Mouse (Mus musculus) intestine, embryonic 14.5 days (tissue): ENCODE measurements around the gene Adarb1. TPM values are rescaled to one million over a fixed set of nuclear protein-coding genes. Genes with fewer than 3 reads are reported as not detected.

Experiments
- ATAC-seq: fragments of 200-750 bp; cut with Nextera tagmentation; replicated peaks from 2 replicates; pipeline ENCODE4 v1.8.0; 2017; ENCODE audit warnings: low read depth, moderate number of reproducible peaks, moderate TSS enrichment, moderate library complexity; ENCODE audit not compliant: low FRiP score, low TSS enrichment
- DNase-seq: peaks from one replicate; pipeline ENCODE4 v3.0.0-alpha.2; 2018; ENCODE audit warnings: low spot score
- H3K27ac ChIP-seq: fragments of 300-500 bp; sonication (generic); 2 replicates; pipeline ENCODE4 v1.5.1; 2014; ENCODE audit warnings: low read depth, mild to moderate bottlenecking, control low read depth
- H3K27me3 ChIP-seq: fragments of 300-500 bp; sonication (generic); replicated peaks from 2 replicates; pipeline ENCODE4 v1.6.1; 2014; ENCODE audit warnings: low read length, control low read depth; ENCODE audit not compliant: control insufficient read depth, insufficient read depth
- H3K36me3 ChIP-seq: fragments of 300-500 bp; sonication (generic); 2 replicates; pipeline ENCODE4 v1.6.1; 2014; ENCODE audit warnings: low read length, control low read depth; ENCODE audit not compliant: control insufficient read depth, insufficient read depth
- H3K4me1 ChIP-seq: fragments of 300-500 bp; sonication (generic); replicated peaks from 2 replicates; pipeline ENCODE4 v1.6.1; 2014; ENCODE audit warnings: low read length, control low read depth, mixed read lengths; ENCODE audit not compliant: control insufficient read depth, insufficient read depth
- H3K4me2 ChIP-seq: fragments of 300-500 bp; sonication (generic); 2 replicates; pipeline ENCODE4 v1.6.1; 2014; ENCODE audit warnings: low read length
- H3K4me3 ChIP-seq: fragments of 300-500 bp; sonication (generic); 2 replicates; pipeline ENCODE4 v1.5.1; 2014; ENCODE audit warnings: low read depth, low read length, control low read depth, mixed read lengths
- H3K9ac ChIP-seq: fragments of 300-500 bp; sonication (generic); 2 replicates; pipeline ENCODE4 v1.6.1; 2014; ENCODE audit warnings: mild to moderate bottlenecking, low read length
- H3K9me3 ChIP-seq: fragments of 300-500 bp; sonication (generic); 2 replicates; pipeline ENCODE4 v1.6.1; 2016; ENCODE audit warnings: low read length, control low read depth; ENCODE audit not compliant: control insufficient read depth
- WGBS: fragments of 180-500 bp; shearing (Covaris S2); extraction: QIAGEN DNeasy Blood & Tissue Kit; methylation state at CpG from one replicate; pipeline ENCODE4 v1.1.7; 2014; 5-methylcytosine and 5-hydroxymethylcytosine counted together
- polyA plus RNA-seq: library from polyadenylated mRNA; unstranded; fragments of >200 nt; fragmentation: Nextera tagmentation; extraction: Ambion mirVana; gene quantifications from 2 replicates; pipeline ENCODE4 v1.2.1, GENCODE M21; 2014

Adarb1 gene
- polyA plus RNA-seq, 1 experiment from 2014 or later, result 3.8 TPM

- Histone ChIP-seq H3K9ac (no peak overlapping the region), H3K4me1 (peaks cover 12% of the 10 kb centered on the region), H3K4me3 (no peak overlapping the region), H3K27me3 (no peaks in the 10 kb centered on the region), H3K4me2 (no peak overlapping the region), H3K9me3 (no peaks in the 10 kb centered on the region), H3K36me3 (no peaks in the 10 kb centered on the region), H3K27ac (no peak overlapping the region; the same call in 1 of the 2 replicates)
- no peak for ATAC-seq
- whole genome bisulfite sequencing, result 57% methylated on average over 14 of the region's 14 CpGs
- DNase-seq, result no peak
Observed at GRCm38 (mm10) chr10:77242871-77243270, 175.2 kb downstream of the Adarb1 start.

- Histone ChIP-seq H3K4me2 (no peak overlapping the region), H3K36me3 (no peaks in the 10 kb centered on the region), H3K4me3 (no peak overlapping the region), H3K9me3 (no peaks in the 10 kb centered on the region), H3K9ac (no peak overlapping the region), H3K27ac (no peak overlapping the region), H3K27me3 (no peaks in the 10 kb centered on the region), H3K4me1 (peaks cover 7% of the 10 kb centered on the region; the same call in 1 of the 2 replicates)
- ATAC-seq (no peak), DNase-seq (no peak)
- WGBS, result 79% methylated on average over 3 of the region's 3 CpGs
Observed at GRCm38 (mm10) chr10:77242396-77242795, 175.7 kb downstream of the Adarb1 start.

- H3K27ac ChIP-seq, result no peak overlapping the region
- DNase-seq (no peak), ATAC-seq (no peak)
- H3K9me3 ChIP-seq, result no peaks in the 10 kb centered on the region
- no peak overlapping the region for H3K4me3 ChIP-seq
- H3K27me3 ChIP-seq, result no peaks in the 10 kb centered on the region
- WGBS, result 49% methylated on average over 8 of the region's 8 CpGs
- H3K9ac ChIP-seq, result no peak overlapping the region
- no peaks in the 10 kb centered on the region; the same call in 1 of the 2 replicates for H3K4me1 ChIP-seq
- no peak overlapping the region for H3K4me2 ChIP-seq
- H3K36me3 ChIP-seq, result no peaks in the 10 kb centered on the region
Observed at GRCm38 (mm10) chr10:77240764-77241163, 177.3 kb downstream of the Adarb1 start.

Other genes with a start within 250 kb of the Adarb1 start
- gene Pofut2, start 159.1 kb downstream of the Adarb1 start, polyA plus RNA-seq, result 108 and 111 TPM in 2 replicates
- 39.1 and 41.0 TPM in 2 replicates for gene Fam207a, start 97.5 kb upstream of the Adarb1 start, polyA plus RNA-seq
- 1.9 and 3.1 TPM in 2 replicates for gene Itgb2, start 112.0 kb upstream of the Adarb1 start, polyA plus RNA-seq
- gene Pttg1ip, start 163.4 kb upstream of the Adarb1 start, polyA plus RNA-seq, result 155 and 156 TPM in 2 replicates
- gene Sumo3, start 187.8 kb upstream of the Adarb1 start, polyA plus RNA-seq, result 314 and 336 TPM in 2 replicates
- 2.0 TPM in 1 of 2 replicates, not detected in the other for gene Gm49325, start 187.9 kb upstream of the Adarb1 start, polyA plus RNA-seq
- gene Ube2g2, start 204.0 kb upstream of the Adarb1 start, polyA plus RNA-seq, result 46.7 and 48.5 TPM in 2 replicates